Mouse (Mus musculus) heart, postnatal 0 days (tissue): ENCODE data around the gene Nav2.

Source experiments
- CTCF ChIP-seq: IDR thresholded peaks from 2 replicates; pipeline ENCODE4 v1.5.1; 2016; ENCODE audit warnings: antibody characterized with exemption, control low read depth, low read depth
- EP300 ChIP-seq: IDR thresholded peaks from 2 replicates; pipeline ENCODE4 v1.6.1; 2016; ENCODE audit warnings: antibody characterized with exemption, low read depth

GRCm38 (mm10) chr7:49128224-49128623, 219.7 kb downstream of the Nav2 start:
- TF ChIP-seq CTCF (no peak), EP300 (no peak)
